Comparison of ENCODE assay signal across 11 mouse cellular contexts in the genomic region with DNA sequence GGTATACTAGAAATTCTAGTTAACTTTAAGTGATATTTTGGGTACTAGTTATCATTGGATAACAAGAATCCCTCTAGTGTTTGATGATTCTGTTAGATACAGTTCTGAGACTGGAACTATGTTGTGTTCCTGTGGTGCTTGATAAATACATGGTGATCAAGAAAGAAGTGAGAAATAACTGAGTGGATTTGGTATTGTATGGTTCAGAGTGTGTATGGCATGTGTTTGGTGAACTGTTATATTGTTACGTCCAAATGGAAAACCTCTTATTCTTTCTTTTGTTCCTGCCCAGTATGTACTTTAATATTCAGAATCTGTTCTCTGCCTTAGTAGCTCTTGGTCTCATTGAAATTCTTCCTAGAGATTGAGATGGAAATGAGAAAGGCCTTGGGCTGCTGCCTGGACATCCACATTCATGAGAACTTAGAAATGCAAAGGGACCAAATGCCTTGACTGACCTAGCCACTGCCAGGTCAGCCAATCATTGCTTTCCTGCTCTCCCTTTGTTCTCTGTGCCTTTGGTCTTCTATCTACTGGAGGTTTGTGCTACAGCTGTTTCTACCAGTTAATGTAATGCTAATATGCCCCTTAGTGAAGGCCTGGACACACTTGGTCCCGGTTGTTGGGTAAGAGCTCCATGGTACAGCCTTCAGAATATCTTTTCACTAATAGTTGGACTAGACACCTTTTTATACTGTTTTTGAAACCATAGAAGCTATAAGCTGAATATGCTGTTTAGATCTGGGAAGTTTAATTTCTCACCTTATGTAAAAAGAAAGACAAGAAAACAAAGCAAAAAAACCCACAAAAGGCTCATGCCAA. TPM values are rescaled to one million over a fixed set of nuclear protein-coding genes. Genes with fewer than 3 reads are reported as not detected.
DNase-seq lines count a peak whose midpoint lies in the region; ATAC-seq and TF ChIP-seq lines count a peak whose summit lies in the region.
"Had no signal": no experiment of that assay in that cellular context is flagged by ENCODE, and none has a peak within 500 bp of the region (broad histone marks: within the 10 kb centered on the region; RNA-seq: fewer than 3 reads in every experiment).

No protein-coding gene starts in this region.

- no peak overlapping the region for H3K9ac ChIP-seq in ES-Bruce4 (ENCODE audit: low read depth, poor library complexity, severe bottlenecking)
- no peak overlapping the region for H3K9ac ChIP-seq in forebrain, embryonic 15.5 days (replicated peaks)
- H3K9ac ChIP-seq in midbrain, embryonic 12.5 days (replicated peaks): no peak overlapping the region

- DNase-seq in brain, embryonic 14.5 days (ENCODE audit: low read depth): peak; percentile 84
- DNase-seq in thymus, postnatal 0 days (ENCODE audit: low spot score): no peak
- DNase-seq in cerebellum, adult 11 months: no peak
- DNase-seq in thymus, postnatal 10 days (ENCODE audit: low spot score in 2 of 2): no peak
- no peak for DNase-seq in cerebellum, postnatal 10 days
- DNase-seq: kidney, postnatal 36 days; liver had no signal

- TF ChIP-seq CTCF in ES-Bruce4 (IDR thresholded peaks at IDR 0.05; ENCODE audit: low read depth, low read length): no peak
- no peak for TF ChIP-seq CTCF in brain, embryonic 14.5 days (IDR thresholded peaks at IDR 0.05; ENCODE audit: borderline replicate concordance, extremely low read depth, insufficient read depth, insufficient read length)

- no peaks in the 10 kb centered on the region for H3K9me3 ChIP-seq in ES-Bruce4 (replicated peaks; ENCODE audit: control insufficient read depth, insufficient read depth, low read length, poor library complexity, severe bottlenecking)
- H3K9me3 ChIP-seq in forebrain, embryonic 15.5 days: no peaks in the 10 kb centered on the region
- no peaks in the 10 kb centered on the region for H3K9me3 ChIP-seq in midbrain, embryonic 12.5 days

- ATAC-seq in forebrain, embryonic 15.5 days (replicated peaks): 0 out of 2 replicates have a peak, but pooled peaks have one; percentile 26
- ATAC-seq in midbrain, embryonic 12.5 days (ENCODE audit: low FRiP score, low read depth): peak; percentile 92
- ATAC-seq: intestine, postnatal 0 days had no signal

- WGBS in forebrain, embryonic 15.5 days: 28% methylated on average over 2 of the region's 2 CpGs
- 13% methylated on average over 2 of the region's 2 CpGs for WGBS in midbrain, embryonic 12.5 days

- peak overlapping the region; percentile 96 for H3K27ac ChIP-seq in ES-Bruce4 (ENCODE audit: insufficient read depth, low read length)
- no peak overlapping the region for H3K27ac ChIP-seq in forebrain, embryonic 15.5 days (replicated peaks)
- H3K27ac ChIP-seq in midbrain, embryonic 12.5 days (replicated peaks): peak overlapping the region; percentile 88

- H3K4me3 ChIP-seq in ES-Bruce4 (ENCODE audit: low read depth, low read length): no peak overlapping the region
- no peak overlapping the region for H3K4me3 ChIP-seq in forebrain, embryonic 15.5 days
- no peak overlapping the region for H3K4me3 ChIP-seq in midbrain, embryonic 12.5 days

- no peaks in the 10 kb centered on the region for H3K36me3 ChIP-seq in ES-Bruce4 (ENCODE audit: control insufficient read depth, insufficient read depth, low read length, poor library complexity, severe bottlenecking)
- no peaks in the 10 kb centered on the region for H3K36me3 ChIP-seq in forebrain, embryonic 15.5 days
- no peaks in the 10 kb centered on the region for H3K36me3 ChIP-seq in midbrain, embryonic 12.5 days

- no peaks in the 10 kb centered on the region for H3K27me3 ChIP-seq in ES-Bruce4 (ENCODE audit: control insufficient read depth, insufficient read depth, low read length, poor library complexity, severe bottlenecking)
- H3K27me3 ChIP-seq in forebrain, embryonic 15.5 days: no peaks in the 10 kb centered on the region
- no peaks in the 10 kb centered on the region for H3K27me3 ChIP-seq in midbrain, embryonic 12.5 days

- no peak overlapping the region for H3K4me2 ChIP-seq in forebrain, embryonic 15.5 days (replicated peaks)
- H3K4me2 ChIP-seq in midbrain, embryonic 12.5 days (replicated peaks): 0 out of 2 replicates have a peak overlapping the region, but pooled peaks have one; percentile 3

- no peak for TF ChIP-seq POLR2A in ES-Bruce4 (IDR thresholded peaks at IDR 0.05; ENCODE audit: insufficient read depth, low read length)
- no peak for TF ChIP-seq POLR2A in brain, embryonic 14.5 days (IDR thresholded peaks at IDR 0.05; ENCODE audit: borderline replicate concordance, extremely low read depth, insufficient read depth, insufficient read length, poor library complexity, severe bottlenecking)

- H3K4me1 ChIP-seq in ES-Bruce4 (ENCODE audit: control insufficient read depth, insufficient read depth, low read length): peaks cover 4% of the 10 kb centered on the region
- peaks cover 15% of the 10 kb centered on the region for H3K4me1 ChIP-seq in forebrain, embryonic 15.5 days
- H3K4me1 ChIP-seq in midbrain, embryonic 12.5 days: peaks cover 35% of the 10 kb centered on the region

- TF ChIP-seq EP300 in ES-Bruce4 (IDR thresholded peaks at IDR 0.05; ENCODE audit: insufficient read depth, low read depth, low read length): peak; percentile 92

RNA-seq across cellular contexts. Expression of gene Pak1, which starts 16.1 kb away (rescaled TPM):
- polyA plus RNA-seq in ES-Bruce4 (2011; ENCODE audit: insufficient read depth, insufficient read length, low read depth, missing spikeins): 71.3 and 82.6 TPM in 2 replicates
- 96.0 and 138 TPM in 2 replicates for polyA plus RNA-seq in brain, embryonic 14.5 days (2012; rRNA removed)
- polyA plus RNA-seq in forebrain, embryonic 15.5 days (2015; fragmentation: Nextera tagmentation; extraction: Ambion mirVana): 132 and 143 TPM in 2 replicates
- 121 and 137 TPM in 2 replicates for polyA plus RNA-seq in midbrain, embryonic 12.5 days (2016; fragmentation: Nextera tagmentation; extraction: Ambion mirVana)
- polyA plus RNA-seq in thymus, postnatal 0 days (2015; fragmentation: Nextera tagmentation; extraction: Ambion mirVana): 17.2 and 23.6 TPM in 2 replicates
